Comparison of ENCODE assay signal across 22 mouse cellular contexts in the genomic region with DNA sequence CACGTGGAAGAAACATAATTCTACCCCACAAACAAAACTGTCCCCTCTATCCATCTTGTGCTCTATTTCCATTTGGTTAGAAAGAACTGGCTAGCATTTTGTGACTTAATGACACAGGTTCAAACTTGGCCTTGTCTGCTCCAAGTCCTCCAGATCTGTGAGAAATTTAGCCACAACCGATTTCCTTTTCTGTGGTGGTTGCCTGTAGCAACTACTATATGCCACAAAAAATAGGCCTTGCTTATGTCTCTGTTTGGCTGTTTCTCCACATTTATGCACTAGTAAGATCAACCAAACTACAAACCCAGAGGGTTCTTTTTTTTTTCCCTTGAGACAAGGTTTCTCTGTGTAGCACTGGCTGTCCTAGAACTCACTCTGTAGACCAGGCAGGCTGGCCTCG. TPM values are rescaled to one million over a fixed set of nuclear protein-coding genes. Genes with fewer than 3 reads are reported as not detected.
DNase-seq lines count a peak whose midpoint lies in the region; ATAC-seq lines count a peak whose summit lies in the region.
"Had no signal": no experiment of that assay in that cellular context is flagged by ENCODE, and none has a peak within 500 bp of the region (broad histone marks: within the 10 kb centered on the region; RNA-seq: fewer than 3 reads in every experiment).

No protein-coding gene starts in this region.

- peak; percentile 74 for DNase-seq in thymus, postnatal 0 days (ENCODE audit: low spot score)
- DNase-seq in thymus, adult 18-20 months, result no peak
- peak; percentile 41 for DNase-seq in thymus, postnatal 25 days
- DNase-seq in right cerebral cortex, adult 2 months (ENCODE audit: low spot score in 2 of 2), result no peak
- DNase-seq in heart, postnatal 4 days, result no peak
- DNase-seq: adrenal gland, postnatal 14 days; cerebellum, adult 11-12 months; cerebellum, adult 9-11 months; embryo, embryonic 11 days; gastrocnemius, postnatal 14 days; heart, postnatal 10 days; kidney, adult 11 months had no signal

- no peaks in the 10 kb centered on the region for H3K27me3 ChIP-seq in heart, embryonic 12.5 days (replicated peaks)
- H3K27me3 ChIP-seq: embryonic facial prominence, embryonic 12.5 days; forebrain, embryonic 15.5 days had no signal

- no peaks in the 10 kb centered on the region for H3K4me1 ChIP-seq in heart, embryonic 12.5 days (replicated peaks)
- H3K4me1 ChIP-seq: embryonic facial prominence, embryonic 12.5 days; forebrain, embryonic 15.5 days had no signal

- H3K4me3 ChIP-seq in heart, embryonic 12.5 days, result no peak overlapping the region
- H3K4me3 ChIP-seq: embryonic facial prominence, embryonic 12.5 days; forebrain, embryonic 15.5 days; hindbrain, embryonic 10.5 days had no signal

- H3K4me2 ChIP-seq in heart, embryonic 12.5 days, result no peak overlapping the region
- H3K4me2 ChIP-seq: embryonic facial prominence, embryonic 12.5 days; forebrain, embryonic 15.5 days; hindbrain, embryonic 14.5 days had no signal

- H3K9me3 ChIP-seq in heart, embryonic 12.5 days (replicated peaks), result no peaks in the 10 kb centered on the region
- H3K9me3 ChIP-seq: embryonic facial prominence, embryonic 12.5 days; forebrain, embryonic 15.5 days; G1E; hindbrain, embryonic 10.5 days had no signal

- no peak overlapping the region for H3K9ac ChIP-seq in heart, embryonic 12.5 days
- H3K9ac ChIP-seq: embryonic facial prominence, embryonic 12.5 days; forebrain, embryonic 15.5 days; hindbrain, embryonic 14.5 days had no signal

- 77% methylated on average over 3 of the region's 3 CpGs for WGBS in heart, embryonic 12.5 days

- ATAC-seq in common myeloid progenitor, adult 5-6 weeks (replicated peaks; ENCODE audit: low read depth, poor library complexity, severe bottlenecking), result peak; percentile 79
- 0 out of 2 replicates have a peak, but pooled peaks have one; percentile 20 for ATAC-seq in megakaryocyte progenitor cell, adult 5-6 weeks (replicated peaks; ENCODE audit: poor library complexity)
- ATAC-seq in heart, embryonic 12.5 days (ENCODE audit: insufficient number of reproducible peaks, low FRiP score), result no peak
- ATAC-seq: forebrain, embryonic 15.5 days had no signal

- no peaks in the 10 kb centered on the region for H3K36me3 ChIP-seq in heart, embryonic 12.5 days
- H3K36me3 ChIP-seq: embryonic facial prominence, embryonic 12.5 days; forebrain, embryonic 15.5 days; G1E; hindbrain, embryonic 10.5 days had no signal

- H3K27ac ChIP-seq in heart, embryonic 12.5 days (ENCODE audit: poor library complexity, severe bottlenecking), result no peak overlapping the region
- H3K27ac ChIP-seq: embryonic facial prominence, embryonic 12.5 days; forebrain, embryonic 15.5 days; hindbrain, embryonic 10.5 days; hindbrain, embryonic 14.5 days had no signal

RNA-seq across cellular contexts. Expression of a gene that starts 33.8 kb away (rescaled TPM):
- 0.10 and 0.29 TPM in 2 replicates for polyA plus RNA-seq in thymus, postnatal 0 days (2015; fragmentation: Nextera tagmentation; extraction: Ambion mirVana)
- not detected in 2 replicates for total RNA-seq in common myeloid progenitor, adult 5-6 weeks (2017)
- not detected in 2 replicates for total RNA-seq in megakaryocyte progenitor cell, adult 5-6 weeks (2015)
- not detected in 2 replicates for total RNA-seq in megakaryocyte progenitor cell, adult 5-6 weeks (2017)
- polyA plus RNA-seq in heart, embryonic 12.5 days (2016; fragmentation: Nextera tagmentation; extraction: Ambion mirVana), result 0.40 and 0.69 TPM in 2 replicates
- total RNA-seq in heart, postnatal 4 days (2021), result under 1 TPM; 0.16 to 0.64 TPM
- total RNA-seq: granulocyte monocyte progenitor cell, adult 5-6 weeks had no signal
- polyA plus RNA-seq: C2C12, G1E had no signal

Comparison
In these comparisons a context has a peak if more than half of its experiments do, and no peak if none do; other contexts are left out.
1. DNase-seq: peak in thymus, postnatal 0 days (single experiment) and thymus, postnatal 25 days (single experiment); none in thymus, adult 18-20 months (0 of 2), right cerebral cortex, adult 2 months (0 of 2) and heart, postnatal 4 days (single experiment).